Mouse (Mus musculus): ENCODE measurements around the gene Krt27. TPM values are rescaled to one million over a fixed set of nuclear protein-coding genes. Genes with fewer than 3 reads are reported as not detected.

The Krt27 gene
- total RNA-seq (2014; rRNA removed; ENCODE audit: low replicate concordance), result not detected in 2 replicates
- not detected in 2 replicates for polyA plus RNA-seq (2015; fragmentation: Nextera tagmentation; extraction: Ambion mirVana)

DNA sequence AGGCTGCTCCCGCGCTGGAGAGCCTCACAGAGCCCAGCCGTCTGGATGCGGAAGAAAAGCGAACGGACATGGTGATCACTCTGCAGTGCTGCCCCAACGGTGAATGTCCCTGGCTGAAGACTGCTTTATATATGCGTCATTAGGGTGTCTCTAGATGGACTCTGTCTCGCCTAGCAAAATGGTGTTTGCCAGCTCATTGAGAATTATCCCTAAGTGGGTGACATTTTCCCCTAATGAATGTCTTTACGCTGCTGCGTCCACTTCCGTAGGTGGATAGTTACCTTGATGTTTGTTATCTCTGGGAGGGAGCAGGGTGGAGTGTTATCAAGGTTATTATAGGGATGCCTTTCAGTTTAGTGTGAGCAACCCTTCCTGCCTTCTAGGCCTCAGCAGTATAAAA, at the start of gene Krt27:
Gene Krt27, minus strand, starts transcription at position 101 of the 400 bp plus-strand sequence.
- Histone ChIP-seq H3K4me1 (ENCODE audit: control insufficient read depth, insufficient read depth) (no peaks in the 10 kb centered on the region), H3K9me3 (replicated peaks; ENCODE audit: control insufficient read depth, low read length) (no peaks in the 10 kb centered on the region), H3K4me2 (ENCODE audit: low read depth, low read length) (no peak within 1 kb of the TSS), H3K36me3 (replicated peaks; ENCODE audit: control insufficient read depth, insufficient read depth, low read length) (no peaks in the 10 kb centered on the region), H3K4me3 (ENCODE audit: low read depth, low read length) (no peak within 1 kb of the TSS), H3K9ac (replicated peaks; ENCODE audit: low read depth, low read length) (no peak within 1 kb of the TSS), H3K27me3 (ENCODE audit: control insufficient read depth, insufficient read depth, low read length) (peaks cover 4% of the 10 kb centered on the region; the same call in 1 of the 2 replicates), H3K27ac (ENCODE audit: low read depth) (no peak within 1 kb of the TSS)
- no peak for ATAC-seq (ENCODE audit: insufficient read depth, low read depth)
- no peak for DNase-seq (ENCODE audit: low spot score)
- WGBS, result 65% methylated on average over 12 of the region's 12 CpGs
- no peak for TF ChIP-seq EP300 (IDR thresholded peaks at IDR 0.05; ENCODE audit: low read depth)
- TF ChIP-seq CTCF (IDR thresholded peaks at IDR 0.05; ENCODE audit: low read depth), result no peak

DNA sequence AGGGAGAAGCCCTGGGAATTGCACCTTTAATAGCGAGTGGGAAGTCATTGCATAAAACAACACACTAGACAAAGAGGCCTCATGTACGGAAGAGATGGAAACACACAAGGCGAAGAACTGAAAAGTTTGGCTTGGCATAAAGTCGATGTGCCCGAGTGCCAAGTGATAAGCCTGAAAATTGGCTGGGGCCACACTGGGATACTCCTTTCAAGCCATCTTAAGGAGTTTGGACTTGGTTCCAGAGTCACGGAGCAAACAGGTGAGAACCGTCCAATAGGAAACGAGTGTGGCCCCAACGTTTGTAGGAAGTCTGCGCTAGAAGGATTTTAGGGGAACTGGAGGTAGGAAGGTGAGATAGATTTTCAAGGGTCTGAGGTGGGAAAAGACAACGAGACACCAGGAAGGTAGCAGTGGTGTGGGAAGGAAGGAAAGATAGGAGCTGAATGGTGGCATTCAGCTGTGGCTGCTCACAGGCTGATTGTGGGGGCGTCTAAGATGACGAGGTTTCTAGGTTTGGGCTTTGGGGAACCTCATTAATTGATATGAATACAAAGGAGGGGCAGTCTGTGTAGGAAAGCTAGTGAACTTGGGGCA, 49.1 kb upstream of the Krt27 start:
- H3K4me3 ChIP-seq (ENCODE audit: low read depth, low read length), result no peak overlapping the region
- no peak overlapping the region for H3K9ac ChIP-seq (replicated peaks; ENCODE audit: low read depth, low read length)
- no peak for DNase-seq (ENCODE audit: low spot score)
- H3K4me2 ChIP-seq (ENCODE audit: low read depth, low read length), result no peak overlapping the region
- no peak overlapping the region for H3K27ac ChIP-seq (ENCODE audit: low read depth)
- 72% methylated on average over 13 of the region's 13 CpGs for WGBS
- no peaks in the 10 kb centered on the region for H3K9me3 ChIP-seq (replicated peaks; ENCODE audit: control insufficient read depth, low read length)
- peaks cover 16% of the 10 kb centered on the region for H3K27me3 ChIP-seq (ENCODE audit: control insufficient read depth, insufficient read depth, low read length)
- H3K4me1 ChIP-seq (ENCODE audit: control insufficient read depth, insufficient read depth), result no peaks in the 10 kb centered on the region
- H3K36me3 ChIP-seq (replicated peaks; ENCODE audit: control insufficient read depth, insufficient read depth, low read length), result no peaks in the 10 kb centered on the region
- TF ChIP-seq CTCF (IDR thresholded peaks at IDR 0.05; ENCODE audit: low read depth) (no peak), EP300 (IDR thresholded peaks at IDR 0.05; ENCODE audit: low read depth) (no peak)
- no peak for ATAC-seq (ENCODE audit: insufficient read depth, low read depth)

- H3K9me3 ChIP-seq (replicated peaks; ENCODE audit: control insufficient read depth, low read length), result no peaks in the 10 kb centered on the region
Measured at GRCm38 (mm10) chr11:99398832-99399231, 47.9 kb upstream of the Krt27 start.

GRCm38 (mm10) chr11:99398084-99398483, 47.2 kb upstream of the Krt27 start:
- ATAC-seq (ENCODE audit: insufficient read depth, low read depth), result no peak
- no peak overlapping the region for H3K4me2 ChIP-seq (ENCODE audit: low read depth, low read length)
- H3K4me3 ChIP-seq (ENCODE audit: low read depth, low read length), result no peak overlapping the region
- H3K36me3 ChIP-seq (replicated peaks; ENCODE audit: control insufficient read depth, insufficient read depth, low read length), result no peaks in the 10 kb centered on the region
- no peak overlapping the region for H3K27ac ChIP-seq (ENCODE audit: low read depth)
- H3K9me3 ChIP-seq (replicated peaks; ENCODE audit: control insufficient read depth, low read length), result no peaks in the 10 kb centered on the region
- DNase-seq (ENCODE audit: low spot score), result no peak
- no peak overlapping the region for H3K9ac ChIP-seq (replicated peaks; ENCODE audit: low read depth, low read length)
- 68% methylated on average over 3 of the region's 3 CpGs for WGBS
- peaks cover 13% of the 10 kb centered on the region; the same call in 1 of the 2 replicates for H3K27me3 ChIP-seq (ENCODE audit: control insufficient read depth, insufficient read depth, low read length)
- H3K4me1 ChIP-seq (ENCODE audit: control insufficient read depth, insufficient read depth), result no peaks in the 10 kb centered on the region
- TF ChIP-seq CTCF (IDR thresholded peaks at IDR 0.05; ENCODE audit: low read depth), result no peak
- no peak for TF ChIP-seq EP300 (IDR thresholded peaks at IDR 0.05; ENCODE audit: low read depth)

More at GRCm38 (mm10) chr11:99398832-99399231, 47.9 kb upstream of the Krt27 start:
- Histone ChIP-seq H3K36me3 (replicated peaks; ENCODE audit: control insufficient read depth, insufficient read depth, low read length) (no peaks in the 10 kb centered on the region), H3K4me1 (ENCODE audit: control insufficient read depth, insufficient read depth) (no peaks in the 10 kb centered on the region), H3K27ac (ENCODE audit: low read depth) (no peak overlapping the region), H3K4me2 (ENCODE audit: low read depth, low read length) (no peak overlapping the region), H3K4me3 (ENCODE audit: low read depth, low read length) (no peak overlapping the region), H3K9ac (replicated peaks; ENCODE audit: low read depth, low read length) (no peak overlapping the region), H3K27me3 (ENCODE audit: control insufficient read depth, insufficient read depth, low read length) (peaks cover 13% of the 10 kb centered on the region; the same call in 1 of the 2 replicates)
- 53% methylated on average over 8 of the region's 8 CpGs for WGBS
- ATAC-seq (ENCODE audit: insufficient read depth, low read depth), result no peak
- TF ChIP-seq CTCF (IDR thresholded peaks at IDR 0.05; ENCODE audit: low read depth) (no peak), EP300 (IDR thresholded peaks at IDR 0.05; ENCODE audit: low read depth) (no peak)
- no peak for DNase-seq (ENCODE audit: low spot score)

DNA sequence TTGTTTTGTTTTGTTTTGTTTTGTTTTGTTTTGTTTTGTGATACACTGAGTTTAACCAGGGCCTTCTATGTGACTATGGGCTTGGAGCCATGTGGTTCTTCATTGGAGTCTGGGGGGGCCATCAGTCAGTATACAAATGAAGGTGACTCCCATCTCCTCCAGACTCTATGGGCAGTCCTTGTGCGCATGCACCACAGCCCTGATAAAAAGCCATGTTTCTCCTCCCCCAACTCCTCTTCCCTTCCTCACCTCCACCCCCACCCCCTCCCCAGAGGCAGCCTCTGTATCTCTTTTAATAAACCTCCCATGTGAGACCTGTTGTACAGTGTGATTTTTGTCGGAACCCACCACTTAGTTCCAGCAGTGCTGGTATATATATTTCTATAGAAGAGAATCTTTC, 45.8 kb upstream of the Krt27 start:
- no peaks in the 10 kb centered on the region for H3K36me3 ChIP-seq (replicated peaks; ENCODE audit: control insufficient read depth, insufficient read depth, low read length)
- ATAC-seq (ENCODE audit: insufficient read depth, low read depth) (no peak), DNase-seq (ENCODE audit: low spot score) (no peak)
- no peaks in the 10 kb centered on the region for H3K4me1 ChIP-seq (ENCODE audit: control insufficient read depth, insufficient read depth)
- peaks cover 13% of the 10 kb centered on the region; the same call in 1 of the 2 replicates for H3K27me3 ChIP-seq (ENCODE audit: control insufficient read depth, insufficient read depth, low read length)
- no peak overlapping the region for H3K9ac ChIP-seq (replicated peaks; ENCODE audit: low read depth, low read length)
- no peak overlapping the region for H3K4me2 ChIP-seq (ENCODE audit: low read depth, low read length)
- TF ChIP-seq CTCF (IDR thresholded peaks at IDR 0.05; ENCODE audit: low read depth), result no peak
- no peak for TF ChIP-seq EP300 (IDR thresholded peaks at IDR 0.05; ENCODE audit: low read depth)
- H3K9me3 ChIP-seq (replicated peaks; ENCODE audit: control insufficient read depth, low read length), result no peaks in the 10 kb centered on the region
- 85% methylated on average over 2 of the region's 2 CpGs for WGBS
- H3K27ac ChIP-seq (ENCODE audit: low read depth), result no peak overlapping the region
- no peak overlapping the region for H3K4me3 ChIP-seq (ENCODE audit: low read depth, low read length)

- Histone ChIP-seq H3K36me3 (replicated peaks; ENCODE audit: control insufficient read depth, insufficient read depth, low read length) (no peaks in the 10 kb centered on the region), H3K4me2 (ENCODE audit: low read depth, low read length) (no peak overlapping the region), H3K9ac (replicated peaks; ENCODE audit: low read depth, low read length) (no peak overlapping the region), H3K27me3 (ENCODE audit: control insufficient read depth, insufficient read depth, low read length) (peaks cover 13% of the 10 kb centered on the region; the same call in 1 of the 2 replicates), H3K4me3 (ENCODE audit: low read depth, low read length) (no peak overlapping the region), H3K4me1 (ENCODE audit: control insufficient read depth, insufficient read depth) (no peaks in the 10 kb centered on the region), H3K27ac (ENCODE audit: low read depth) (no peak overlapping the region), H3K9me3 (replicated peaks; ENCODE audit: control insufficient read depth, low read length) (no peaks in the 10 kb centered on the region)
- no peak for TF ChIP-seq CTCF (IDR thresholded peaks at IDR 0.05; ENCODE audit: low read depth)
- no peak for TF ChIP-seq EP300 (IDR thresholded peaks at IDR 0.05; ENCODE audit: low read depth)
- ATAC-seq (ENCODE audit: insufficient read depth, low read depth) (no peak), DNase-seq (ENCODE audit: low spot score) (no peak)
- 45% methylated on average over 3 of the region's 3 CpGs for WGBS
Measured at GRCm38 (mm10) chr11:99396034-99396433, 45.1 kb upstream of the Krt27 start.

Measured in heart, postnatal 0 days (tissue).